ENCODE assay signal across 22 mouse cellular contexts in the genomic region with DNA sequence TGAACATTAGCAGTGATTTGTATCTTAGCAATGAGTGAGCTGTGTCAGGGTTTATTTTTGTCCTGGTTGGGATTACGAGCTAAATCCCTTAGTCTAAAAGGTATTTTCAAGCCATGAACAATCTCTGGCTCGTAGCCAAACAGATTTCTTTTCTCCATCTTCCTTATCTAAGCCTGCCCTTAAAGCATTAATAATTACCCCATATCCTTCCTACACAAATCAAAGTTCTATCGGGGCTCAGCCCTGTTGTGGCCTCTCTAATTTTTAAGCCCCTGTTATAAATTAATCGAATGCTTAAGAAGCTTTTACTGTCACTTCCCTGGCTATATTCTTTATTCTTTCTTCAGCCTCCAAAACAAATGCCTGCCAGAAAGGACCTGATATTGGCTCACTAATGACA.
A peak's percentile ranks its signal among the peaks of the same experiment; 100 is the strongest.
DNase-seq lines count a peak whose midpoint lies in the region; ATAC-seq lines count a peak whose summit lies in the region.
"Had no signal": no experiment of that assay in that cellular context is flagged by ENCODE, and none has a peak within 500 bp of the region (broad histone marks: within the 10 kb centered on the region; RNA-seq: fewer than 3 reads in every experiment).

No protein-coding gene starts in this region.

- no peak for ATAC-seq in midbrain, embryonic 14.5 days (ENCODE audit: low FRiP score, low TSS enrichment)
- no peak for ATAC-seq in midbrain, embryonic 15.5 days (replicated peaks)
- peak; percentile 71 for ATAC-seq in intestine, embryonic 16.5 days
- no peak for ATAC-seq in erythroblast, adult 5-6 weeks (replicated peaks; ENCODE audit: low FRiP score, poor library complexity, severe bottlenecking)
- ATAC-seq: activated CD4-positive, CD25-positive, alpha-beta regulatory T cell, adult 4 months; CD4-positive, CD25-positive, alpha-beta regulatory T cell, adult 4 months; forebrain, embryonic 13.5 days; forebrain, embryonic 16.5 days had no signal

- H3K27me3 ChIP-seq in midbrain, embryonic 14.5 days (ENCODE audit: control insufficient read depth, insufficient read depth, low read length) = no peaks in the 10 kb centered on the region
- H3K27me3 ChIP-seq in midbrain, embryonic 15.5 days (replicated peaks) = no peaks in the 10 kb centered on the region
- no peaks in the 10 kb centered on the region for H3K27me3 ChIP-seq in intestine, embryonic 16.5 days (replicated peaks; ENCODE audit: control insufficient read depth, insufficient read depth, low read length)
- H3K27me3 ChIP-seq: embryonic facial prominence, embryonic 12.5 days; forebrain, embryonic 13.5 days; hindbrain, embryonic 12.5 days; hindbrain, embryonic 15.5 days had no signal

- no peaks in the 10 kb centered on the region for H3K36me3 ChIP-seq in midbrain, embryonic 14.5 days (ENCODE audit: control insufficient read depth, insufficient read depth, low read length)
- no peaks in the 10 kb centered on the region for H3K36me3 ChIP-seq in midbrain, embryonic 15.5 days (replicated peaks)
- no peaks in the 10 kb centered on the region for H3K36me3 ChIP-seq in intestine, embryonic 16.5 days (ENCODE audit: control insufficient read depth, insufficient read depth, low read length)
- H3K36me3 ChIP-seq: embryonic facial prominence, embryonic 12.5 days; forebrain, embryonic 10.5 days; hindbrain, embryonic 12.5 days; hindbrain, embryonic 15.5 days had no signal

- H3K4me3 ChIP-seq in midbrain, embryonic 14.5 days (replicated peaks; ENCODE audit: low read depth, low read length) = no peak overlapping the region
- H3K4me3 ChIP-seq in midbrain, embryonic 15.5 days = no peak overlapping the region
- no peak overlapping the region for H3K4me3 ChIP-seq in intestine, embryonic 16.5 days (ENCODE audit: low read length)
- H3K4me3 ChIP-seq: embryonic facial prominence, embryonic 12.5 days; forebrain, embryonic 10.5 days; forebrain, embryonic 13.5 days; heart, adult 2 months; hindbrain, embryonic 12.5 days; hindbrain, embryonic 15.5 days had no signal

- DNase-seq in midbrain, embryonic 14.5 days = peak; percentile 29
- DNase-seq in retina, postnatal 7 days (ENCODE audit: low read depth, low spot score) = peak; percentile 13
- DNase-seq in left cerebral cortex, postnatal 14 days (ENCODE audit: low spot score in 2 of 2) = no peak
- DNase-seq: adrenal gland, adult 8-10 months; adrenal gland, postnatal 25 days; cerebellum, adult 18-20 months; cerebellum, adult 9-10 months; gastrocnemius, postnatal 10 days; gastrocnemius, postnatal 36 days; heart, adult 2 months had no signal

- H3K4me1 ChIP-seq in midbrain, embryonic 14.5 days (ENCODE audit: control insufficient read depth, insufficient read depth, low read length) = no peaks in the 10 kb centered on the region
- H3K4me1 ChIP-seq in midbrain, embryonic 15.5 days = no peaks in the 10 kb centered on the region
- no peaks in the 10 kb centered on the region for H3K4me1 ChIP-seq in intestine, embryonic 16.5 days (ENCODE audit: control insufficient read depth, insufficient read depth, low read length)
- H3K4me1 ChIP-seq: embryonic facial prominence, embryonic 12.5 days; forebrain, embryonic 13.5 days; hindbrain, embryonic 12.5 days; hindbrain, embryonic 15.5 days had no signal

- no peak overlapping the region for H3K9ac ChIP-seq in midbrain, embryonic 14.5 days (replicated peaks; ENCODE audit: low read length)
- H3K9ac ChIP-seq in midbrain, embryonic 15.5 days = no peak overlapping the region
- H3K9ac ChIP-seq in intestine, embryonic 16.5 days (ENCODE audit: low read depth, low read length) = no peak overlapping the region
- H3K9ac ChIP-seq: embryonic facial prominence, embryonic 12.5 days; forebrain, embryonic 13.5 days; hindbrain, embryonic 12.5 days; hindbrain, embryonic 15.5 days had no signal

- WGBS in midbrain, embryonic 14.5 days = 43% methylated on average over 4 of the region's 4 CpGs
- WGBS in midbrain, embryonic 15.5 days = 40% methylated on average over 4 of the region's 4 CpGs
- WGBS in intestine, embryonic 16.5 days = 50% methylated on average over 4 of the region's 4 CpGs

- intact Hi-C loops in left cerebral cortex, postnatal 14 days (cut with DNase I) = no loop called here

- H3K27ac ChIP-seq in midbrain, embryonic 14.5 days (replicated peaks; ENCODE audit: low read depth, low read length) = no peak overlapping the region
- no peak overlapping the region for H3K27ac ChIP-seq in midbrain, embryonic 15.5 days
- H3K27ac ChIP-seq in intestine, embryonic 16.5 days (ENCODE audit: low read length) = no peak overlapping the region
- H3K27ac ChIP-seq: embryonic facial prominence, embryonic 12.5 days; forebrain, embryonic 10.5 days; forebrain, embryonic 13.5 days; heart, adult 2 months; hindbrain, embryonic 12.5 days; hindbrain, embryonic 15.5 days had no signal

- H3K4me2 ChIP-seq in midbrain, embryonic 14.5 days (ENCODE audit: low read length) = no peak overlapping the region
- no peak overlapping the region for H3K4me2 ChIP-seq in midbrain, embryonic 15.5 days
- H3K4me2 ChIP-seq in intestine, embryonic 16.5 days (ENCODE audit: low read depth, low read length) = no peak overlapping the region
- H3K4me2 ChIP-seq: embryonic facial prominence, embryonic 12.5 days; forebrain, embryonic 13.5 days; heart, embryonic 11.5 days; hindbrain, embryonic 12.5 days; hindbrain, embryonic 15.5 days had no signal

- H3K9me3 ChIP-seq in midbrain, embryonic 14.5 days (ENCODE audit: control insufficient read depth, low read length) = no peaks in the 10 kb centered on the region
- H3K9me3 ChIP-seq in midbrain, embryonic 15.5 days = no peaks in the 10 kb centered on the region
- no peaks in the 10 kb centered on the region for H3K9me3 ChIP-seq in intestine, embryonic 16.5 days (ENCODE audit: control insufficient read depth, low read length)
- H3K9me3 ChIP-seq: embryonic facial prominence, embryonic 12.5 days; forebrain, embryonic 10.5 days; forebrain, embryonic 13.5 days; hindbrain, embryonic 12.5 days; hindbrain, embryonic 15.5 days had no signal

Comparison
In these comparisons a context has a peak if more than half of its experiments do, and no peak if none do; other contexts are left out.
1. DNase-seq: peak in midbrain, embryonic 14.5 days (single experiment) and retina, postnatal 7 days (single experiment); none in left cerebral cortex, postnatal 14 days (0 of 2).